Mouse (Mus musculus) C3H10T1/2 (cell line): ENCODE results near the gene 1700001O22Rik. TPM values are rescaled to one million over a fixed set of nuclear protein-coding genes. Genes with fewer than 3 reads are reported as not detected.

Experiments used
- polyA plus RNA-seq, 2 experiments: library from polyadenylated mRNA; unstranded; fragments of >200 nt; fragmentation: generic; extraction: Trizol; gene quantifications; one replicate each; pipeline ENCODE4 v1.2.1; 2012; ENCODE audit warnings: missing spikeins in 2 of 2

Gene 1700001O22Rik
- polyA plus RNA-seq = under 1 TPM; 0.18 to 0.60 TPM

GRCm38 (mm10) chr2:30803604-30804003 lies at the start of gene 1700001O22Rik:
TSS of gene 1700001O22Rik (minus strand) at chr2:30803661.

GRCm38 (mm10) chr2:30834373-30835022 lies 31.0 kb upstream of the 1700001O22Rik start, which contains the start of gene Prrx2:
TSS of gene Prrx2 (plus strand) at chr2:30834972.

DNA sequence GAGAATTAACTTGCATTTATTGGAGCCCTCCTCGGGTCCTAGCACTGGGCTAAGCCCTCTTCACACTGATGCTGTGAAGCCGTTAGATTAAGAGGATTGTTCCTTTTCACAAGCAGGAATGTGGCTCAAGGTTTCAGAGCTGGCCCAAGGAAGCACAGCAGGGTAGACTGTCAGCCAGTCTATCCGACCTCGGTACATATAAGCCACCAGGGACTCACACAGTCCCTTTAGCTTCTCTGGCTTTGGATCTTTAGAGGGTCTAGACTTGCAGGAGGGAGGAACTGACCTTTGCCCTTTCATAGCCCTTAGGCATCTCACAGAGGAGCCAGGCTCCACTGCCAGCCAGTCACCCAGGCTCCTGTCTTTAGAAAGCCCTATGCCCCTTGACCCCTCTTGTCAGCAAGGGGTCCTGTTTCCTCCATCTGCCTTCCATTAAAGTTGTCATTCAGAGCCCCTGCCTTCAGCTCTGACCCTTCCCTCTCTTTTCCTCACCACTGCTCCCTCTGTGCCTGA lies 26.9 kb upstream of the 1700001O22Rik start, which contains the start of gene Asb6:
Gene Asb6, minus strand, starts transcription at position 51 of the 513 bp plus-strand sequence.

DNA sequence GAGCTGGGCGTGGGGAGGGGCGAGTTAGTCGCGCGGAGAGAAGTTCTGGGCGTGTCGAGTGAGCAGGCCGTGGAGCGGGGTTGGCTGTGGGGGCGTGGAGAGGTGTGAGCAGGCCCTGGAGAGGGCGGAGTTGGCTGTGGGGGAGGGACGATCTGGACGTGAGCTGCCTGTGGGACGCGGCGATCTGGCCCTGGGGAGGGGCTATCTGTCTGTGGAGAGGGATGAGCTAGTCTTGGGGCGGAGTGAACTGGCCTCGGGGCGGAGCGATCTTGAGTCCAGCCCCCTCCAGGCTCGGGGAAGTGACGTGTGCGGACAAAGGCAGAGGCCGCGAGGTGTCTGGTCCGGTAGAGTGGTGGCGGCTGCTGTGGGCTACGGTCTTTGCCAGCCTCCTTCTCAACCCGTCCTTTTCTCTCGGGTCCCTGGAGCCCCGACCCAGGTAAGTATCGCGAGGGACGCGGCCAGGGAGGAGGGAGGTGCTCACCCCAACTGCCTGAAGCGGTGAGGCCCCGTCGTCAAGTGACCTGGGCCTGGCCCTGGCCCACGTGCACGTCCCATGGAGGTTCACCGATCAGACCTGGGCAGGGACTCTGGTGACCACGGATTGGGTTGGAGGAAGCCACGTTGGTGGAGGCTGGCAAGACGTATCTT lies 4.3 kb upstream of the 1700001O22Rik start, which contains the start of gene Ntmt1:
Gene Ntmt1, plus strand, starts transcription at position 179 of the 648 bp plus-strand sequence.

Other genes starting within 250 kb of the 1700001O22Rik start
- 1 to 10 TPM in 1 of 2 experiments, under 1 TPM in 1; 0.12 to 6.2 TPM for gene Cstad, start 208.6 kb downstream of the 1700001O22Rik start, polyA plus RNA-seq
- 10 to 100 TPM; 56.5 to 67.5 TPM for gene Ntmt1, start 4.2 kb upstream of the 1700001O22Rik start, polyA plus RNA-seq
- gene Asb6, start 26.7 kb upstream of the 1700001O22Rik start, polyA plus RNA-seq = 10 to 100 TPM; 31.7 to 34.8 TPM
- gene Prrx2, start 31.3 kb upstream of the 1700001O22Rik start, polyA plus RNA-seq = 100 to 1,000 TPM; 158 to 314 TPM
- under 1 TPM; 0.11 to 0.78 TPM for gene Ptges, start 126.2 kb upstream of the 1700001O22Rik start, polyA plus RNA-seq
- 10 to 100 TPM in 1 of 2 experiments, 1 to 10 TPM in 1; 8.1 to 38.6 TPM for gene Tor1b, start 149.3 kb upstream of the 1700001O22Rik start, polyA plus RNA-seq
- 10 to 100 TPM; 20.5 to 36.4 TPM for gene Tor1a, start 164.3 kb upstream of the 1700001O22Rik start, polyA plus RNA-seq
- 10 to 100 TPM; 14.9 to 41.6 TPM for gene BC005624, start 178.5 kb upstream of the 1700001O22Rik start, polyA plus RNA-seq
- 1 to 10 TPM; 6.1 to 9.8 TPM for gene Usp20, start 178.6 kb upstream of the 1700001O22Rik start, polyA plus RNA-seq